Mouse (Mus musculus): ENCODE data around the gene Slc35f6. TPM values are rescaled to one million over a fixed set of nuclear protein-coding genes. Genes with fewer than 3 reads are reported as not detected.

Slc35f6 gene
- 10 to 100 TPM; 40.0 to 47.2 TPM for total RNA-seq (2021)
- long read RNA-seq, experiment 1, transcript Slc35f6-201 (6 exons, 3,088 nt): major isoform, 55 of 68 reads
- long read RNA-seq, experiment 1, partial matches to known transcripts: 7 of 68 reads
- long read RNA-seq, experiment 1, other reads (novel, unspliced or antisense): 6 of 68 reads
- long read RNA-seq, experiment 2, transcript Slc35f6-201 (6 exons, 3,088 nt): major isoform, 15 of 24 reads
- long read RNA-seq, experiment 2, partial matches to known transcripts: 8 of 24 reads
- long read RNA-seq, experiment 2, other reads (novel, unspliced or antisense): 1 of 24 reads

GRCm38 (mm10) chr5:30647815-30648560, at the start of gene Slc35f6:
Gene Slc35f6, plus strand, starts transcription at chr5:30647933.
- peak; percentile 97 to 99 for DNase-seq

GRCm38 (mm10) chr5:30601397-30601796, 46.3 kb upstream of the Slc35f6 start:
- no peak for DNase-seq

GRCm38 (mm10) chr5:30603255-30603654, 44.5 kb upstream of the Slc35f6 start:
- peak in 1 of 2 experiments; percentile 12 for DNase-seq

GRCm38 (mm10) chr5:30603926-30604325, 43.8 kb upstream of the Slc35f6 start:
- peak; percentile 50 to 52 for DNase-seq

- peak; percentile 71 to 80 for DNase-seq
These were observed 43.0 kb upstream of the Slc35f6 start for GRCm38 (mm10) chr5:30604769-30605188.

- DNase-seq: no peak
These were observed 42.1 kb upstream of the Slc35f6 start for GRCm38 (mm10) chr5:30605649-30606048.

GRCm38 (mm10) chr5:30606424-30607073, 41.2 kb upstream of the Slc35f6 start:
- peak in 1 of 2 experiments; percentile 74 for DNase-seq

GRCm38 (mm10) chr5:30609094-30609493, 38.6 kb upstream of the Slc35f6 start:
- no peak for DNase-seq

GRCm38 (mm10) chr5:30609918-30610645, 37.7 kb upstream of the Slc35f6 start:
- no peak for DNase-seq

GRCm38 (mm10) chr5:30611091-30611490, 36.6 kb upstream of the Slc35f6 start:
- no peak for DNase-seq

GRCm38 (mm10) chr5:30611689-30612088, 36.0 kb upstream of the Slc35f6 start:
- DNase-seq: no peak

GRCm38 (mm10) chr5:30612575-30612974, 35.2 kb upstream of the Slc35f6 start:
- DNase-seq: no peak

- no peak for DNase-seq
These were observed 34.5 kb upstream of the Slc35f6 start for GRCm38 (mm10) chr5:30613242-30613641.

GRCm38 (mm10) chr5:30614221-30614620, 33.5 kb upstream of the Slc35f6 start:
- DNase-seq: peak; percentile 91 to 93

GRCm38 (mm10) chr5:30615416-30615815, 32.3 kb upstream of the Slc35f6 start:
- DNase-seq: peak; percentile 15 to 65

GRCm38 (mm10) chr5:30615819-30616218, 31.9 kb upstream of the Slc35f6 start:
- DNase-seq: no peak

GRCm38 (mm10) chr5:30616644-30617043, 31.1 kb upstream of the Slc35f6 start:
- DNase-seq: peak in 1 of 2 experiments; percentile 40

- peak; percentile 16 to 24 for DNase-seq
These were observed 30.4 kb upstream of the Slc35f6 start for GRCm38 (mm10) chr5:30617357-30617756.

GRCm38 (mm10) chr5:30617851-30618250, 29.9 kb upstream of the Slc35f6 start:
- DNase-seq: peak; percentile 89 to 91

- DNase-seq: peak; percentile 47 to 58
These were observed 29.2 kb upstream of the Slc35f6 start for GRCm38 (mm10) chr5:30618376-30619003.

GRCm38 (mm10) chr5:30619211-30619610, 28.5 kb upstream of the Slc35f6 start:
- peak; percentile 39 to 54 for DNase-seq

GRCm38 (mm10) chr5:30620567-30620966, 27.2 kb upstream of the Slc35f6 start:
- peak in 1 of 2 experiments; percentile 27 for DNase-seq
